Mouse (Mus musculus): ENCODE measurements around the gene Klhl25. TPM values are rescaled to one million over a fixed set of nuclear protein-coding genes. Genes with fewer than 3 reads are reported as not detected.
A peak's percentile ranks its signal among the peaks of the same experiment; 100 is the strongest.
"Not testable (repeated sequence)": the region's sequence is repeated elsewhere in the genome, so short reads cannot be mapped to it uniquely, and the experiment has no call there.

Klhl25 gene
- total RNA-seq, 2 experiments from 2014 or later, result 9.5 to 10.1 TPM

GRCm38 (mm10) chr7:75842306-75842705 lies 5.8 kb upstream of the Klhl25 start:
- DNase-seq (ENCODE audit: low spot score in 2 of 2), result no peak

- no peak for DNase-seq (ENCODE audit: low spot score in 2 of 2)
Observed at GRCm38 (mm10) chr7:75845936-75846335, 2.2 kb upstream of the Klhl25 start.

GRCm38 (mm10) chr7:75846942-75847341 lies 1.2 kb upstream of the Klhl25 start:
- DNase-seq (ENCODE audit: low spot score in 2 of 2), result no peak

DNA sequence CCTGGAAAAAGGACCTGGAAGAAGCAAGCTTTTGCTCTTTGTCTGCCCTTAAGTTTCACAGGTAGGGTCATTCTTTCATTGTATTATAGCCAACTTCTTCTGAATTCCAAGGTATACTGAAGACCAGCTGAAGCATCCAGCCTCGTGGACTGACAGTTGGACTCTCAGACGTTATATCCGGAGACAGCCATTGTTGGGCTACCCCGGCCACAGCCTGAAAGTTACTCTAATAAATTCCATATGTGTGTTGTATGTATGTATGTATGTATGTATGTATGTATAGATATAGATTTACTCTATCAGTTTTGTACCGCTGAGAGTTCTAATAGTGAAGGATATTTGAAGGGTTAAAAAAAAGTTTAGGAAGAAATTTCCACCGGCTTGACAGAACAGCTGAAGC lies 621 bp upstream of the Klhl25 start:
- no peak for DNase-seq (ENCODE audit: low spot score in 2 of 2)

- DNase-seq (ENCODE audit: low spot score in 2 of 2), result no peak
Observed at GRCm38 (mm10) chr7:75848776-75849670, 913 bp downstream of the Klhl25 start.

- not testable (repeated sequence) for DNase-seq (ENCODE audit: low spot score in 2 of 2)
Observed at GRCm38 (mm10) chr7:75850396-75850795, 2.3 kb downstream of the Klhl25 start.

GRCm38 (mm10) chr7:75851290-75851689 lies 3.2 kb downstream of the Klhl25 start:
- no peak for DNase-seq (ENCODE audit: low spot score in 2 of 2)

DNA sequence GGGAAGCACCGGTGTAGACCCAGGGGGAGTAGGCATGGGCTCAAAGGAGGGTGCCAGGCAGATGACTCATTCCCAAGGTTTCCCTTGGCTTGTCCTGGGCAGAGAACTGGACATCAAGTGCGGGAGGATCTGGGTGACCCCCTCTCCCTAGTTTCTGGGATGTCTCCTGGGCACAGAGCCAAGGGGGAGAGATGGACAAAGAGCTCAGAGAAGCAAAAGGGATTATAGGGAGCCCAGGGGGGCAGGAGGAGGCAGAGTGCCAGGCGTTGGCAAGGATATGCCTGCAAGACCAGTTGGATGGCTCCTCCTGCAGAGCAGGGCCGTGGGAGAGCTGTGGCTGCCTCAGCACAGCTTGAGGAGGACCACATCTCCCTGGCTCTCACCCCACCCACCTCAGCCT lies 4.3 kb downstream of the Klhl25 start:
- peak; percentile 51 to 60 for DNase-seq (ENCODE audit: low spot score in 2 of 2)

- no peak for DNase-seq (ENCODE audit: low spot score in 2 of 2)
Observed at GRCm38 (mm10) chr7:75853171-75853830, 5.2 kb downstream of the Klhl25 start.

DNA sequence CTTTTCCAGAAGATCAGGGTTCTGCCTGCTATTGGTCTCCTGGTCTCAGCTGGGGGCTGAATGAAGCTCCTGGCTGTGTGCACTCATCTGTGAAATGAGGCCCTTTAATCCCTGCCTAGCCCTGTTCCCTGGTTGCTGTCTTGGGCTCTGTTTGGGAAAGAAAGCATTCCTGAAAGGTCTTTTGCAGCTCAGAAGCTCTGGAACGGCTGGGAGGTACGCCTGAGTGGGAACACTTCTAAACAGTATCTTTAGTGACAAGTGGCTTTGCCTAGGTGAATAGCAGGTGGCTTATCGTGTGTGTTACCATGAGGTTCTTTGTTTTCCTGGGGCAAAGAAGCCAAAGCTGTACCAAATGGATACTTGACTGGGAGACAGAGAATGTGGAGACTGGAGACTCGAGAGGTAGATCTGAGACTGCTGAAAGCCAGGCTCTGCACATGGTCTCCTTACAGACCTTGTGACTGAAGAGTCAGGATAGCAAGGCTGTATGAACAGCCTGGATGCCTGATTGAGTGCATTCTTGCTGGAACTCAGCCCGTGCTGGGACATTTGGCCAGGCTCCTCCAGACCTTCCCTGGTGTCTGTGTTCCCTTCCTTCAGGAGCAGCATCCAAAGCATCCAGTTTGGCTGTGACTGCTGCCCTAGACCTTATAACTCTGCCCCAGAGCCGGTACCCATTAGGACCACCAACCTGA lies 6.3 kb downstream of the Klhl25 start:
- no peak for DNase-seq (ENCODE audit: low spot score in 2 of 2)

GRCm38 (mm10) chr7:75855028-75855427 lies 6.9 kb downstream of the Klhl25 start:
- DNase-seq (ENCODE audit: low spot score in 2 of 2), result no peak

- no peak for DNase-seq (ENCODE audit: low spot score in 2 of 2)
Observed at GRCm38 (mm10) chr7:75856259-75856658, 8.1 kb downstream of the Klhl25 start.

- no peak for DNase-seq (ENCODE audit: low spot score in 2 of 2)
Observed at GRCm38 (mm10) chr7:75859771-75860196, 11.7 kb downstream of the Klhl25 start.

- not testable (repeated sequence) for DNase-seq (ENCODE audit: low spot score in 2 of 2)
Observed at GRCm38 (mm10) chr7:75861638-75862426, 13.7 kb downstream of the Klhl25 start.

GRCm38 (mm10) chr7:75862427-75862781 lies 14.3 kb downstream of the Klhl25 start:
- not testable (repeated sequence) for DNase-seq (ENCODE audit: low spot score in 2 of 2)

DNA sequence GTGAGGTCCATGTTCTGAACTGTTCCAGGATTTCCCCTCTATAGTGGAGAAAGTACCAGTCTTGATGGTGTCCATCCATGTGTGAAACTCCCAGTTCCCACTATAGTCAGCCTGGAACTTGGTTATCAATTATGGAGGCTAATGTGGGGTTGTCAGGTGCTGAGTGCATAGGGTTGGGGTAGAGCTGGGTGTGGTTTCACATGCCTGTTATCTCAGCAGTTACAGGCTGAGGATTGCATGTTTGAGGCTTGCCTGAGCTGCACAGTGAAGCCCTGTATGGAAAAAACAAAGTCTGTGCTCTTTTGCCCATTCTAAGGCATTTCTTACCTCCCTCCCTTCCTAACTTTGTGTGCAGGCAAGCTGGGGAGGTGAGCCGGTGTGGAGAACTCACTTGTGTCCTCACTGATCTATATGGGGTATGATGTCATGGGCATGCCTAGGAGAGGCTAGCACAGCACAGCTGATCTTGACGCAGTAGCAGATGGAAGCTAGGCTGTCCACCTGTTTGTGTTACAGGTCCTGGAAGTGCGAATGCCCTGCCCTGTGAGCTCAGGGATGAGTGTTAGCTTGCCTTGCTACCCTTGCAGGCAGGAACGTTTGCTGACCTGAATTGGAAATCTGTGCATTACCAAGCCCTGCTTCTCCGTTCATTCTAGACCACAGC lies 15.3 kb downstream of the Klhl25 start:
- DNase-seq (ENCODE audit: low spot score in 2 of 2), result not testable (repeated sequence)

GRCm38 (mm10) chr7:75865026-75865425 lies 16.9 kb downstream of the Klhl25 start:
- DNase-seq (ENCODE audit: low spot score in 2 of 2), result no peak

DNA sequence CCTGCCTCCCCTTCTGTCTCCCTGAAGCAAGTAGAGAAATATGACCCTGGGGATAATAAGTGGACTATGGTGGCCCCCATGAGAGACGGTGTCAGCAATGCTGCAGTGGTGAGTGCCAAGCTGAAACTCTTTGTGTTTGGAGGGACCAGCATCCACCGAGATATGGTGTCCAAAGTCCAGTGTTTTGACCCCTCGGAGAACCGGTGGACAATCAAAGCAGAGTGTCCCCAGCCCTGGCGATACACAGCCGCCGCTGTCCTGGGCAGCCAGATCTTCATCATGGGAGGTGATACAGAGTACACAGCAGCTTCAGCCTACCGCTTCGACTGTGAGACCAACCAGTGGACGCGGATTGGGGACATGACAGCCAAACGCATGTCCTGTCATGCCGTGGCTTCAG lies 18.4 kb downstream of the Klhl25 start:
- DNase-seq (ENCODE audit: low spot score in 2 of 2), result no peak

GRCm38 (mm10) chr7:75868687-75869086 lies 20.6 kb downstream of the Klhl25 start:
- DNase-seq (ENCODE audit: low spot score in 2 of 2), result no peak

DNA sequence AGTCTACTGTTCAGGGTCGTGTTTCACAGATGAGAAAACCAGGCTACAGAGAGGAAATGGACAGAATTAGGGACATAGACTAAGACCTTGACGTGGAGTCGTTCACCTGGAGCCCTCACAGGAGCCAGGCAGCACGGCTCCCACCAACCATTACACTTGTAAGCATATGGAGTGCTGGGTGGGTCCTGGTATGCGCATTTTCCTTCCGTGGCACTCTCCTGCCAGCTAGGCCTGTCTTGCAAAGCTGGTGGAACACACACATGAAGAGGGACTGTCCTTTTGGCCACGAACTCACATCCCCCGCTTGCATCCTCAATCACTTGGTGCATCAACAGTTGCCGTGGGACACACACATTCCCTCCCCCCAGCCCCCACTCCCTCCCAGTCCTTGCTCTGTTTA lies 22.4 kb downstream of the Klhl25 start:
- DNase-seq (ENCODE audit: low spot score in 2 of 2), result no peak

- DNase-seq (ENCODE audit: low spot score in 2 of 2), result no peak
Observed at GRCm38 (mm10) chr7:75872255-75872654, 24.1 kb downstream of the Klhl25 start.

All from left cerebral cortex, adult 18-20 months (tissue).